Mouse (Mus musculus): ENCODE results near the gene Mok.

DNA sequence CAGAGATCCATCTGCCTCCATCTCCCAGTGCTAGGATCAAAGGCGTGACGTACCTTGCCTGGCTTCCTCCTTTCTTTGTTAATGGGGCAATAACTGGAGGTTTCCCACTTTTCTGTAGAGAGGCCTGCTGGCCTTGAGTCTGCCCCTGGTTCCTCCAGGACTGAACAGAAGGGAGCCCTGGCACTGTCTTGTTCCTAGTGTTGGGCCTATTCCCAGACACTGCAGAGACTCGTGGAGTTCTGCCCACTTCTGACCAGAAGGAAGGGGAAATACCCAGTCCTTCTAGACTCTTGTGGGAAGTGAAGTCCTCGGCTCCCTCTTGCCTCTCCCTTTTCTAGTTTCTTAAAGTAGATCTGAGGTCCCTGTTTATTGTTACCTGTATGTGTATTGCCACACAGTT is 54.5 kb downstream of the Mok start:
- TF ChIP-seq CTCF (IDR thresholded peaks at IDR 0.05; ENCODE audit: extremely low read depth, insufficient read depth, low read length) (no peak), POLR2A (IDR thresholded peaks at IDR 0.05; ENCODE audit: extremely low read depth, insufficient read depth, low read length) (no peak)

Measured in cortical plate, adult 2 months (tissue).